Mouse (Mus musculus) cerebellum, adult 11-12 months (tissue): ENCODE results near the gene Zdhhc4.

Experiments
- DNase-seq: peaks from one replicate; pipeline ENCODE4 v3.0.0; 2022

Gene Zdhhc4

GRCm38 (mm10) chr5:143316605-143317287 lies 12.3 kb downstream of the Zdhhc4 start:
- DNase-seq, result peak; percentile 58

- DNase-seq, result no peak
Observed at GRCm38 (mm10) chr5:143315514-143315888, 13.6 kb downstream of the Zdhhc4 start.

- DNase-seq, result peak; percentile 86
Observed at GRCm38 (mm10) chr5:143314730-143315513, 14.1 kb downstream of the Zdhhc4 start, which contains the start of gene E130309D02Rik. E130309D02Rik (minus strand) TSS chr5:143315360.

GRCm38 (mm10) chr5:143314183-143314729 lies 14.8 kb downstream of the Zdhhc4 start:
- no peak for DNase-seq

- peak; percentile 82 for DNase-seq
Observed at GRCm38 (mm10) chr5:143311886-143312285, 17.2 kb downstream of the Zdhhc4 start.

- DNase-seq, result no peak
Observed at GRCm38 (mm10) chr5:143309916-143310315, 19.1 kb downstream of the Zdhhc4 start.

- DNase-seq, result no peak
Observed at GRCm38 (mm10) chr5:143308825-143309224, 20.2 kb downstream of the Zdhhc4 start.

- no peak for DNase-seq
Observed at GRCm38 (mm10) chr5:143304251-143304650, 24.8 kb downstream of the Zdhhc4 start.

- DNase-seq, result no peak
Observed at GRCm38 (mm10) chr5:143301296-143301695, 27.8 kb downstream of the Zdhhc4 start.

- no peak for DNase-seq
Observed at GRCm38 (mm10) chr5:143299686-143300085, 29.4 kb downstream of the Zdhhc4 start.

- DNase-seq, result no peak
Observed at GRCm38 (mm10) chr5:143298391-143298790, 30.7 kb downstream of the Zdhhc4 start.

- DNase-seq, result no peak
Observed at GRCm38 (mm10) chr5:143297986-143298385, 31.1 kb downstream of the Zdhhc4 start.

GRCm38 (mm10) chr5:143295330-143295729 lies 33.7 kb downstream of the Zdhhc4 start:
- no peak for DNase-seq

- DNase-seq, result no peak
Observed at GRCm38 (mm10) chr5:143294862-143295261, 34.2 kb downstream of the Zdhhc4 start.

GRCm38 (mm10) chr5:143293404-143293803 lies 35.7 kb downstream of the Zdhhc4 start, which contains the start of gene Zfp853:
Zfp853 (minus strand) TSS chr5:143293623.
- no peak for DNase-seq

- no peak for DNase-seq
Observed at GRCm38 (mm10) chr5:143292879-143293278, 36.2 kb downstream of the Zdhhc4 start.

- no peak for DNase-seq
Observed at GRCm38 (mm10) chr5:143289299-143289698, 39.8 kb downstream of the Zdhhc4 start.

- DNase-seq, result no peak
Observed at GRCm38 (mm10) chr5:143288378-143288911, 40.6 kb downstream of the Zdhhc4 start.

- peak; percentile 48 for DNase-seq
Observed at GRCm38 (mm10) chr5:143287774-143288328, 41.2 kb downstream of the Zdhhc4 start.

GRCm38 (mm10) chr5:143284762-143285161 lies 44.3 kb downstream of the Zdhhc4 start:
- no peak for DNase-seq

- DNase-seq, result no peak
Observed at GRCm38 (mm10) chr5:143279247-143279646, 49.8 kb downstream of the Zdhhc4 start.

- no peak for DNase-seq
Observed at GRCm38 (mm10) chr5:143275761-143276160, 53.3 kb downstream of the Zdhhc4 start.
